Mouse (Mus musculus): ENCODE measurements around the gene Ciz1. TPM values are rescaled to one million over a fixed set of nuclear protein-coding genes. Genes with fewer than 3 reads are reported as not detected.

Ciz1 gene
- polyA plus RNA-seq, 2 experiments, result 13.1 to 40.3 TPM

DNA sequence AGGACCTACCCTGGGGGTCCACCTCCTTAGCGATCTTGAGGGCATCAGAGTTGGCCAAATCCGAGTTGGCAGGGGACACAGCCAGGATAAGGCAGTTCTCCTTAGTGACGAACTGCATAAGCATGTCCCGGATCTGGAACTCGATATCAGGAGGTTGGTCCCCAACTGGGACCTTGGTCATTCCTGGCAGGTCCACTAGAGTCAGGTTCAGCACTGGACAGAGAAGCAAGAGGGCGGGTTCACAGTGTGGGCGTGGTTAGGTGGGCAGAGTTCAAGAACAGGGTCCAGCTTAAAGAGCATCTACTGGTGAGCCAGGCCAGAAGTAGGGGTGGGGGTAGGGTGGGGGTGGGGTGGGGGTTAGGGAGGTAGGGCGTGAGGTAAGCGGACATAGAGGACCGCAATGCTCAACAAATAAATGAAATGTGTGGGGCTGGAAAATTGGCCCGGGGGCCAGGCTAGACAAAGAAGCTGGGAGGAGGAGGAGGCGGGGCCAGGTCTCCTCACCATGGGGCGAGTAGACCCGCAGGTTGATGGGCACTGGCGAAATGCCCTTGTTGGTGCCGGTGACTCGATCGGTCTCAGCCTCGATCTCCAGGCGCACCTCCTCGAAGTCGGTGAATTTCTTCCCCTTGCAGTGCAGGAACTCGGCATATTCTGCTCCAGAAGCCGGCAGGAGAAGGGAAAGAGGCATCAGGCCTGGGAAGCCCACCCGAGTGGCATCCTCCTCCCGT, 12.1 kb upstream of the Ciz1 start:
- Histone ChIP-seq H3K27ac (no peak overlapping the region), H3K4me2 (ENCODE audit: low read depth) (no peak overlapping the region), H3K4me3 (ENCODE audit: insufficient read depth in 1 of 2, low read depth in 2 of 2, low read length in 2 of 2) (no peak overlapping the region), H3K27me3 (ENCODE audit: control insufficient read depth, insufficient read depth, low read length) (no peaks in the 10 kb centered on the region; the same call in 1 of the 2 replicates), H3K9ac (replicated peaks) (no peak overlapping the region), H3K36me3 (replicated peaks; ENCODE audit: control insufficient read depth, insufficient read depth, low read depth) (no peaks in the 10 kb centered on the region), H3K4me1 (replicated peaks; ENCODE audit: control insufficient read depth in 2 of 2, insufficient read depth in 2 of 2, low read length in 1 of 2) (no peaks in the 10 kb centered on the region), H3K9me3 (ENCODE audit: control insufficient read depth, low read length) (no peaks in the 10 kb centered on the region)
- no peak for ATAC-seq (ENCODE audit: insufficient read depth)
- 28% methylated on average over 26 of the region's 26 CpGs for WGBS (ENCODE audit: insufficient replicate concordance)
- no peak for DNase-seq (ENCODE audit: low read depth in 3 of 3, low spot score in 3 of 3)
- TF ChIP-seq CTCF (IDR thresholded peaks at IDR 0.05; ENCODE audit: low read depth) (no peak), EP300 (IDR thresholded peaks at IDR 0.05; ENCODE audit: low read depth) (no peak)

DNA sequence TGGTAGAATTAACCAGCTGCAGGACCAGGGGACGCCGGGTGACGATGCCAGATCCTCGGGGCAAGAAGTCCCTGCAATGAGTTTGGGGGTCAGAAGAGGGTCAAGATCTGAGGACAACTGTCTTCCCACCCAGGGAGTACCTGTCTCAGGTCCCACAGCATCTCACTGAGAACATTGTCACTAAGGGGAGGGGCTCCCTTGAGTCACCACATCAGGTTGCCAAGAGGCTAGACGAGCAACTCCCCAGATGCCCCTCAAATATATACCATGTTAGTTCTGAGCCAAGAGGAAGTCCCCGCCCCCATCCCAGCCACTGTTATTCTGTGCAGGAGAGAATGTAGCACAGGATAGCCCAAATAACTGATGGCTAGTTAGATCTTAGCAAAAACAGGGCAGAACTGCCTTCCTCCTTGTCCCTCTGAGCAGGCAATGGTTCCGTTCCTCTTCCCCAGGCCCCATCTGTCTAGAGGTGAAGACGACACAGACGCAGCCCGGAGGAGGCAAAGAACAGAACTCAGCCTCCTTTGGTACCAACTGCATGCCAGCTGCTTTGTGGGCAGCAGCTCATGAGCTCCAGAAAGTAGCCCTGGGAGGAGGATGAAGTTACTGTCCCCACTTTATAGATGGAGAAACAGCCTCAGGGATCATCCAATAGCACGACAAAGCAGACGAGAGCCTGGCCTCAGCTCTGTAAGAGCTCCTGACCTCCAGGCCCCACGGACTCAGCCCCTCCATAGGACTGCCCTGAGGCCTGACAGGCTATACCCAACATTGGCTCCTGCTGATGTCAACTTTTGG, 11.1 kb upstream of the Ciz1 start:
- DNase-seq (ENCODE audit: low read depth in 3 of 3, low spot score in 3 of 3) (no peak), ATAC-seq (ENCODE audit: insufficient read depth) (no peak)
- Histone ChIP-seq H3K36me3 (replicated peaks; ENCODE audit: control insufficient read depth, insufficient read depth, low read depth) (no peaks in the 10 kb centered on the region), H3K9ac (replicated peaks) (no peak overlapping the region), H3K27ac (no peak overlapping the region), H3K27me3 (ENCODE audit: control insufficient read depth, insufficient read depth, low read length) (no peaks in the 10 kb centered on the region; the same call in 1 of the 2 replicates), H3K4me2 (ENCODE audit: low read depth) (no peak overlapping the region), H3K4me3 (ENCODE audit: insufficient read depth in 1 of 2, low read depth in 2 of 2, low read length in 2 of 2) (no peak overlapping the region), H3K9me3 (ENCODE audit: control insufficient read depth, low read length) (no peaks in the 10 kb centered on the region), H3K4me1 (replicated peaks; ENCODE audit: control insufficient read depth in 2 of 2, insufficient read depth in 2 of 2, low read length in 1 of 2) (no peaks in the 10 kb centered on the region)
- 63% methylated on average over 13 of the region's 13 CpGs for WGBS (ENCODE audit: insufficient replicate concordance)
- TF ChIP-seq EP300 (IDR thresholded peaks at IDR 0.05; ENCODE audit: low read depth) (no peak), CTCF (IDR thresholded peaks at IDR 0.05; ENCODE audit: low read depth) (no peak)

DNA sequence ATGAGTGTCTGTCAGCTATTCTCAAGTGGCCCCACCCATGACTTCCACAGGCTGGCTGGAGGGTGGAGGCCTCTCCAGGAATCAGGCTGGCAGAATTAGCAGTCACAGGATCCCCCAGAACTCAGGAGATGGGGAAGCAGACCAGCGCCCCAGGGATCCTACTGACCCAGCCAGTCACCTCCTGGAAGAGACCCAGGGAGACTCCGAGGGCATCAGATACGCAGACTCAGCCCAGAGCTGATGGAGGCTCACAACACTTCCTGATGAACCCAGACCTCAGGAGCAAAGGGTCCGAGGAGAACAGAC, 10.5 kb upstream of the Ciz1 start:
- WGBS (ENCODE audit: insufficient replicate concordance), result 54% methylated on average over 4 of the region's 4 CpGs
- no peaks in the 10 kb centered on the region for H3K36me3 ChIP-seq (replicated peaks; ENCODE audit: control insufficient read depth, insufficient read depth, low read depth)
- DNase-seq (ENCODE audit: low read depth in 3 of 3, low spot score in 3 of 3) (no peak), ATAC-seq (ENCODE audit: insufficient read depth) (no peak)
- no peak overlapping the region for H3K4me3 ChIP-seq (ENCODE audit: insufficient read depth in 1 of 2, low read depth in 2 of 2, low read length in 2 of 2)
- H3K9ac ChIP-seq (replicated peaks), result no peak overlapping the region
- no peak overlapping the region for H3K4me2 ChIP-seq (ENCODE audit: low read depth)
- H3K27me3 ChIP-seq (ENCODE audit: control insufficient read depth, insufficient read depth, low read length), result no peaks in the 10 kb centered on the region; the same call in 1 of the 2 replicates
- H3K9me3 ChIP-seq (ENCODE audit: control insufficient read depth, low read length), result no peaks in the 10 kb centered on the region
- no peak overlapping the region for H3K27ac ChIP-seq
- TF ChIP-seq EP300 (IDR thresholded peaks at IDR 0.05; ENCODE audit: low read depth) (no peak), CTCF (IDR thresholded peaks at IDR 0.05; ENCODE audit: low read depth) (no peak)
- no peaks in the 10 kb centered on the region for H3K4me1 ChIP-seq (replicated peaks; ENCODE audit: control insufficient read depth in 2 of 2, insufficient read depth in 2 of 2, low read length in 1 of 2)

DNA sequence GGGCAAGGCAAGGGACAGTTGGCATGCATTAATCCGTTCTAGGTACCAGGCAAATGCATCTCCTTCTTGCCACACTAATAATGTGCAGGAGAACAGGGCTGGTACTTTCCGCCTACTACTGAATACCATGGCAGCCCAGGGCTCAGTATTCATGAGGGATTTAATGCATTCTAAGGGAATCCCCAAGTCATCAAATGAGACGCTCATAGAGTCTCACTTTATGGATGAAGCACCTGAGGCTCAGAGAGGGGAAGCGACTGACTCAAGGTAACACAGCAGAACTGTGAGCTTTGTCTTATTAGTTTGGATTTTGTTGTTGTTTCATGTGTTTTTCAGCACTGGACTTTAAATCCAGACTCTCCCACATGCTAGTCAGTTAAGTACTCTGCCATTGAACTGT, 10.1 kb upstream of the Ciz1 start:
- 57% methylated on average over 4 of the region's 4 CpGs for WGBS (ENCODE audit: insufficient replicate concordance)
- no peaks in the 10 kb centered on the region for H3K36me3 ChIP-seq (replicated peaks; ENCODE audit: control insufficient read depth, insufficient read depth, low read depth)
- H3K9ac ChIP-seq (replicated peaks), result no peak overlapping the region

More for the DNA sequence above, 10.1 kb upstream of the Ciz1 start:
- Histone ChIP-seq H3K9me3 (ENCODE audit: control insufficient read depth, low read length) (no peaks in the 10 kb centered on the region), H3K4me1 (replicated peaks; ENCODE audit: control insufficient read depth in 2 of 2, insufficient read depth in 2 of 2, low read length in 1 of 2) (no peaks in the 10 kb centered on the region), H3K4me3 (ENCODE audit: insufficient read depth in 1 of 2, low read depth in 2 of 2, low read length in 2 of 2) (no peak overlapping the region), H3K27ac (no peak overlapping the region), H3K27me3 (ENCODE audit: control insufficient read depth, insufficient read depth, low read length) (no peaks in the 10 kb centered on the region), H3K4me2 (ENCODE audit: low read depth) (no peak overlapping the region)
- no peak for ATAC-seq (ENCODE audit: insufficient read depth)
- DNase-seq (ENCODE audit: low read depth in 3 of 3, low spot score in 3 of 3), result no peak
- TF ChIP-seq CTCF (IDR thresholded peaks at IDR 0.05; ENCODE audit: low read depth), result no peak
- no peak for TF ChIP-seq EP300 (IDR thresholded peaks at IDR 0.05; ENCODE audit: low read depth)
